Mouse (Mus musculus) liver, embryonic 13.5 days (tissue): Measurements from ENCODE around the gene Olfml2b. TPM values are rescaled to one million over a fixed set of nuclear protein-coding genes. Genes with fewer than 3 reads are reported as not detected.

ENCODE experiments used
- ATAC-seq: fragments of 200-750 bp; cut with Nextera tagmentation; 2 replicates; pipeline ENCODE4 v1.8.0; 2017; ENCODE audit warnings: low read depth, mild to moderate bottlenecking, moderate number of reproducible peaks, moderate library complexity
- DNase-seq: peaks from one replicate; pipeline ENCODE4 v3.0.0; 2022
- H3K27ac ChIP-seq: fragments of 300-500 bp; sonication (generic); 2 replicates; pipeline ENCODE4 v1.5.1; 2015; ENCODE audit warnings: moderate library complexity, mild to moderate bottlenecking, inconsistent platforms
- H3K27me3 ChIP-seq: fragments of 300-500 bp; sonication (generic); 2 replicates; pipeline ENCODE4 v1.6.1; 2015; ENCODE audit warnings: mild to moderate bottlenecking, inconsistent platforms
- H3K36me3 ChIP-seq: fragments of 300-500 bp; sonication (generic); 2 replicates; pipeline ENCODE4 v1.6.1; 2015; ENCODE audit warnings: mild to moderate bottlenecking, inconsistent platforms
- H3K4me1 ChIP-seq: fragments of 300-500 bp; sonication (generic); replicated peaks from 2 replicates; pipeline ENCODE4 v1.6.1; 2015; ENCODE audit warnings: inconsistent platforms
- H3K4me2 ChIP-seq: fragments of 300-500 bp; sonication (generic); 2 replicates; pipeline ENCODE4 v1.6.1; 2015; ENCODE audit warnings: inconsistent platforms, mild to moderate bottlenecking, moderate library complexity
- H3K4me3 ChIP-seq: fragments of 300-500 bp; sonication (generic); replicated peaks from 2 replicates; pipeline ENCODE4 v1.5.1; 2015; ENCODE audit warnings: mild to moderate bottlenecking, inconsistent platforms
- H3K9ac ChIP-seq: fragments of 300-500 bp; sonication (generic); 2 replicates; pipeline ENCODE4 v1.6.1; 2015; ENCODE audit warnings: mild to moderate bottlenecking, inconsistent platforms
- H3K9me3 ChIP-seq: fragments of 300-500 bp; sonication (generic); replicated peaks from 2 replicates; pipeline ENCODE4 v1.6.1; 2016; ENCODE audit warnings: inconsistent platforms
- WGBS: fragments of 180-500 bp; shearing (Covaris S2); methylation state at CpG from one replicate; pipeline ENCODE4 v1.1.7; 2015; ENCODE audit not compliant: insufficient replicate concordance; 5-methylcytosine and 5-hydroxymethylcytosine counted together
- polyA plus RNA-seq: library from polyadenylated mRNA; unstranded; fragments of >200 nt; fragmentation: Nextera tagmentation; extraction: Ambion mirVana; gene quantifications from 2 replicates; pipeline ENCODE4 v1.2.1, GENCODE M21; 2015

Gene Olfml2b
- 1.3 and 1.8 TPM in 2 replicates for polyA plus RNA-seq

- ATAC-seq (peak; percentile 87), DNase-seq (peak; percentile 44)
- WGBS: 14% methylated on average over 51 of the region's 51 CpGs
- no peaks in the 10 kb centered on the region for H3K9me3 ChIP-seq
- H3K4me1 ChIP-seq: peaks cover 6% of the 10 kb centered on the region; the same call in 1 of the 2 replicates
- no peak within 1 kb of the TSS for H3K27ac ChIP-seq
- H3K9ac ChIP-seq: 0 out of 2 replicates have a peak within 1 kb of the TSS, but pooled peaks have one; percentile 1
- H3K27me3 ChIP-seq: peaks cover 37% of the 10 kb centered on the region
- peak within 1 kb of the TSS; percentile 55 for H3K4me2 ChIP-seq
- no peaks in the 10 kb centered on the region for H3K36me3 ChIP-seq
- peak within 1 kb of the TSS; percentile 35 for H3K4me3 ChIP-seq
Measured at GRCm38 (mm10) chr1:170644255-170645205, at the start of gene Olfml2b. Gene Olfml2b, plus strand, starts transcription at chr1:170644532.

GRCm38 (mm10) chr1:170594575-170594974 is 49.8 kb upstream of the Olfml2b start:
- 80% methylated on average over 7 of the region's 7 CpGs for WGBS
- ATAC-seq (no peak), DNase-seq (no peak)
- Histone ChIP-seq H3K27me3 (peaks cover 25% of the 10 kb centered on the region), H3K9me3 (no peaks in the 10 kb centered on the region), H3K9ac (no peak overlapping the region), H3K4me2 (no peak overlapping the region), H3K4me3 (no peak overlapping the region), H3K27ac (no peak overlapping the region), H3K4me1 (peaks cover 3% of the 10 kb centered on the region; the same call in 1 of the 2 replicates), H3K36me3 (no peaks in the 10 kb centered on the region)

- H3K27ac ChIP-seq: no peak overlapping the region
- no peaks in the 10 kb centered on the region for H3K27me3 ChIP-seq
- peaks cover 22% of the 10 kb centered on the region for H3K4me1 ChIP-seq
- no peak overlapping the region for H3K9ac ChIP-seq
- H3K9me3 ChIP-seq: no peaks in the 10 kb centered on the region
- no peak overlapping the region for H3K4me3 ChIP-seq
- WGBS: 71% methylated on average over 21 of the region's 21 CpGs
- no peak for DNase-seq
- no peak for ATAC-seq
- H3K4me2 ChIP-seq: no peak overlapping the region
- no peaks in the 10 kb centered on the region for H3K36me3 ChIP-seq
Measured at GRCm38 (mm10) chr1:170605228-170606001, 38.9 kb upstream of the Olfml2b start.

- Histone ChIP-seq H3K36me3 (no peaks in the 10 kb centered on the region), H3K9ac (no peak overlapping the region), H3K4me2 (no peak overlapping the region), H3K27me3 (no peaks in the 10 kb centered on the region), H3K4me1 (peaks cover 41% of the 10 kb centered on the region), H3K4me3 (no peak overlapping the region), H3K9me3 (no peaks in the 10 kb centered on the region), H3K27ac (0 out of 2 replicates have a peak overlapping the region, but pooled peaks have one; percentile 35)
- 85% methylated on average over 8 of the region's 8 CpGs for WGBS
- DNase-seq (no peak), ATAC-seq (no peak)
Measured at GRCm38 (mm10) chr1:170607231-170607917, 37.0 kb upstream of the Olfml2b start.

- 68% methylated on average over 3 of the region's 3 CpGs for WGBS
Measured at GRCm38 (mm10) chr1:170608461-170609071, 35.8 kb upstream of the Olfml2b start.

GRCm38 (mm10) chr1:170609872-170610271 is 34.5 kb upstream of the Olfml2b start:
- Histone ChIP-seq H3K4me1 (peaks cover 46% of the 10 kb centered on the region), H3K4me2 (peak overlapping the region; percentile 51), H3K36me3 (no peaks in the 10 kb centered on the region), H3K4me3 (no peak overlapping the region), H3K9me3 (no peaks in the 10 kb centered on the region), H3K27ac (peak overlapping the region; percentile 96), H3K27me3 (no peaks in the 10 kb centered on the region), H3K9ac (peak overlapping the region; percentile 67)
- no peak for DNase-seq
- ATAC-seq: peak; percentile 66
- WGBS: 29% methylated on average over 7 of the region's 7 CpGs

More at GRCm38 (mm10) chr1:170608461-170609071, 35.8 kb upstream of the Olfml2b start:
- H3K36me3 ChIP-seq: no peaks in the 10 kb centered on the region
- peak overlapping the region; percentile 35 for H3K27ac ChIP-seq
- H3K4me2 ChIP-seq: no peak overlapping the region
- peaks cover 46% of the 10 kb centered on the region for H3K4me1 ChIP-seq
- H3K9ac ChIP-seq: peak overlapping the region; percentile 26; the same call in 1 of the 2 replicates
- H3K27me3 ChIP-seq: no peaks in the 10 kb centered on the region
- DNase-seq (no peak), ATAC-seq (no peak)
- no peak overlapping the region for H3K4me3 ChIP-seq
- H3K9me3 ChIP-seq: no peaks in the 10 kb centered on the region

DNA sequence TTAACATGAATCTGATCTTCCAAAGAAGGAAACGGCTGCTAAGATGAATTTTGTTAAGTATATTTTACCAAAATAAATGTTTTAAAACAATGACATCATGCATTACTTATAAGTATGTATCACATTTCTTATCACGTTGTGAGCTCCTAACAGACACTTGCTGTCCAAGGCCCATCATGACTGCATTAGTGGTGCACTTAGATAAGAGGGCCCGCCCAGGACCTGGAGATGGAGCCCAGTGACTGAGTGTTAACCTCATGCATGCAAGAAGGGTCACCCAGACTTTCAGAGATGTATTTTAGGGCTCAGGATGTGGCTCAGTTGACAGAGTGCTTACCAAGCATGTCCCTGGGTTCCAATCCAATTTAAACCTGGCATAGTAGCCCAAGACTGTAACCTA is 34.0 kb upstream of the Olfml2b start:
- Histone ChIP-seq H3K4me3 (no peak overlapping the region), H3K4me2 (peak overlapping the region; percentile 51), H3K27me3 (no peaks in the 10 kb centered on the region), H3K27ac (peak overlapping the region; percentile 96), H3K4me1 (peaks cover 46% of the 10 kb centered on the region), H3K9me3 (no peaks in the 10 kb centered on the region), H3K9ac (peak overlapping the region; percentile 67), H3K36me3 (no peaks in the 10 kb centered on the region)
- ATAC-seq (peak; percentile 99), DNase-seq (peak; percentile 81)
- 22% methylated on average over 3 of the region's 3 CpGs for WGBS

DNA sequence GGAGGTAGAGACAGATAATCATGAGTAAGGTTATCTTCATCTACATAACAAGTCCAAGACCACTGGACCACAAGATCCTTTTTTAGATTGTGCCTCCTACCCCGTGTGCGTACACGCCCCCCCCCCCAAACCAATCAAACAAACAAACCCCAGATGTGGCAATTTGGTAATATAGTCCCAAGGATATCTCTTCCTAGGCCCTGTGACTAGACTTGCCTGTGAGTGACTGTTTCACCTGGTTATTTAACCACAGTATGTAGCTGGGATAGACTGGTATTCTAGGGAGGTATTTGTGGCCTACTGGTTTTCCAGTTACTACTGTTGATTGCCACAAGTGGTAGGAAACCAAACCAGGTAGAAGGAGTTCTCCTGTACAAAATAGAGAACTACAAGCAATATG is 33.6 kb upstream of the Olfml2b start:
- H3K9ac ChIP-seq: peak overlapping the region; percentile 39
- no peaks in the 10 kb centered on the region for H3K27me3 ChIP-seq
- WGBS: 36% methylated on average over 3 of the region's 3 CpGs
- peak overlapping the region; percentile 46 for H3K4me2 ChIP-seq
- H3K36me3 ChIP-seq: no peaks in the 10 kb centered on the region
- DNase-seq (no peak), ATAC-seq (peak; percentile 62)
- H3K27ac ChIP-seq: peak overlapping the region; percentile 96
- no peaks in the 10 kb centered on the region for H3K9me3 ChIP-seq
- H3K4me3 ChIP-seq: no peak overlapping the region
- peaks cover 46% of the 10 kb centered on the region for H3K4me1 ChIP-seq

GRCm38 (mm10) chr1:170611631-170612030 is 32.7 kb upstream of the Olfml2b start:
- no peaks in the 10 kb centered on the region for H3K27me3 ChIP-seq
- ATAC-seq: no peak
- 0 out of 2 replicates have a peak overlapping the region, but pooled peaks have one; percentile 39 for H3K9ac ChIP-seq
- peaks cover 46% of the 10 kb centered on the region for H3K4me1 ChIP-seq
- H3K36me3 ChIP-seq: no peaks in the 10 kb centered on the region
- no peak overlapping the region for H3K4me2 ChIP-seq
- no peaks in the 10 kb centered on the region for H3K9me3 ChIP-seq
- no peak overlapping the region for H3K4me3 ChIP-seq
- H3K27ac ChIP-seq: peak overlapping the region; percentile 96
- no peak for DNase-seq
- 74% methylated on average over 3 of the region's 3 CpGs for WGBS
